Mouse (Mus musculus): ENCODE data around the gene Tapt1. TPM values are rescaled to one million over a fixed set of nuclear protein-coding genes. Genes with fewer than 3 reads are reported as not detected.
"Not testable (repeated sequence)": the region's sequence is repeated elsewhere in the genome, so short reads cannot be mapped to it uniquely, and the experiment has no call there.

The Tapt1 gene
- polyA plus RNA-seq (2015; fragmentation: Nextera tagmentation; extraction: Ambion mirVana): 18.1 and 22.5 TPM in 2 replicates

DNA sequence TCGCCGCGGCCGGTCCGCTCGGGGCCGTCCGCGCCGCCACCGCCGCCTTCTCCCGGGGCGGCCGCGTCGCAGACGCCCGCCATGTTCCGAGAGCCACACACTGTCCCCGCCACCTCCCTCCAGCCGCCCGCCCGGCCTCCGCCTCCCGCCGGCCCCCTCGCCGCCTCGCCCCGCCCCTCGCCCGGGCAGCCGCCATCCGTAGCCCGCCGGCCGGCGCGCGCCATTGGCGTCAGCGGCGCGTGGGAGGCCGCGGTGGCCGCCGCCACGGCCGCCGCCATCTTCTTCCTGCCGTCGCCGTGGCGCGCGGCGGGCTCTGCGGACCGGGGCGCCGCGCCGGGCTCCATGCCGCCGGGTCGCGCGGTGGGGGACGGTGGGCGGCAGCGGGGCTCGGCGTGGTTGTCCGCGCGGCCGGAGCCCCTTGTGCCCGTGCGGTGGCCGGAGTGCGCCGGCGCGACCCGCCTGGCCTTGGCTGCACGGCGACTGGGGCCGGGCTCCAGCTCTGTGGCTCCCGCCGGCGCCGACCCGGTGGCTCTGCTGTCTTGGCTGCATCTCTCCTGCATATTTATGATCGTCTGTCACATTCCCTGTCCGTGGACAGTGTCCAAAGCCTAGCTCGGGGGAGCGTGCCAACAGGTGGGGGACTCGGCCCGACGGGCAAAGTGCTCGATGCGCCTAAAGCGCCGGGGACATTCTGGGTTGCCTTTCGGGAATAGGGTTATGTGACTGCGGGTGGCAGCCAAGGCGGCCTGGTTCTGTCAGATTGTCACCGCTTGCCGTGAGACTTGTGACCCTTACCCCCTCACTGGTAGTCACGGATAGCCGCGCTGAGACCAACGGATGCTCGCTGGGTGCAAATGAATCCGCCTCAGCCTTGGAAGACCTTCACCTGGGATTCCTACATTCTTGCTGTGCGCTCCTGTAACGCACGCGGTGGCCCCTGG is at the start of gene Tapt1:
Gene Tapt1, minus strand, starts transcription at position 106 of the 941 bp plus-strand sequence.
- Histone ChIP-seq H3K9me3 (no peaks in the 10 kb centered on the region), H3K27ac (replicated peaks) (peak within 1 kb of the TSS; percentile 92), H3K4me2 (peak within 1 kb of the TSS; percentile 90), H3K4me1 (peaks cover 49% of the 10 kb centered on the region), H3K36me3 (no peaks in the 10 kb centered on the region), H3K27me3 (replicated peaks) (no peaks in the 10 kb centered on the region), H3K4me3 (peak within 1 kb of the TSS; percentile 96), H3K9ac (peak within 1 kb of the TSS; percentile 98)
- WGBS: under 1% methylated on average over 110 of the region's 121 CpGs
- ATAC-seq (ENCODE audit: extremely low read depth, insufficient number of reproducible peaks, low FRiP score, low TSS enrichment): peak; percentile 91

DNA sequence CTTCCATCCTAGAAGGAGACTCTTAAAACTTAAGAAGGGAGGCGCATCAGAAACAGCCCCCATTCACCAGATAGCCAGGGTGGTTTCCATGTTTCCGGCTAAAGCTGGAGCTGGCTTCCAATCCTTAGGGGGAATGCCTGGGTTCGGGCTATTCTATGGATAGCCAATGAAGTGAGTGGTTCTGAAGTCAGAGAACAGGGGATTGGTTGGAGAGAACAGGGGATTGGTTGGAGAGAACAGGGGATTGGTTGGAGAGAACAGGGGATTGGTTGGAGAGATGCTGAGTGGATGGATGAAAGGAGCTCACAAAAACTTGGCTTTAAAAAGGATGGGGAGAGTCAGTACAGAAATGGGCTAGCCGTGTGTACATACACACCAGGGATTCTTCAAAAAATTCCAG is 45.1 kb upstream of the Tapt1 start:
- H3K27ac ChIP-seq (replicated peaks): no peak overlapping the region
- 67% methylated on average over 4 of the region's 4 CpGs for WGBS
- H3K36me3 ChIP-seq: no peaks in the 10 kb centered on the region
- H3K4me3 ChIP-seq: no peak overlapping the region
- no peak for ATAC-seq (ENCODE audit: extremely low read depth, insufficient number of reproducible peaks, low FRiP score, low TSS enrichment)
- H3K27me3 ChIP-seq (replicated peaks): no peaks in the 10 kb centered on the region
- no peak overlapping the region for H3K4me2 ChIP-seq
- H3K4me1 ChIP-seq: no peaks in the 10 kb centered on the region
- H3K9me3 ChIP-seq: no peaks in the 10 kb centered on the region
- H3K9ac ChIP-seq: no peak overlapping the region

DNA sequence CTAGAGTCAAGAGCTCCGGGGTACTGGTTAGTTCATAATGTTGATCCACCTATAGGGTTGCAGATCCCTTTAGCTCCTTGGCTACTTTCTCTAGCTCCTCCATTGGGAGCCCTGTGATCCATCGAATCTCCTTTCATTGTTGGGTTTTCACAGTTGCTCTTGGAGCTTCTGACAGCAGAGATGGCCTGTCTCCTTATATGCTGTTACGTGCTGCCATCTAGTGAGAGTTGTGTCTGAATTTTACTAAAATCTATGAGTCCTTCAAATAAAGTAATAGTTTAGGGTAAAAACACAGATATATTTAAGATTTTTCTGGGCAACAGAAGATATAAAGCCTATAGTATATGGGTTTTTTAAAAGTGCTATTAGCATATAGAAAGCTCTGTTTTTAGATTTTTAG is 42.1 kb upstream of the Tapt1 start:
- not testable (repeated sequence) for H3K9me3 ChIP-seq; ATAC-seq (ENCODE audit: extremely low read depth, insufficient number of reproducible peaks, low FRiP score, low TSS enrichment); H3K4me2 ChIP-seq; H3K27ac ChIP-seq (replicated peaks); H3K36me3 ChIP-seq; H3K4me3 ChIP-seq; H3K4me1 ChIP-seq; H3K27me3 ChIP-seq (replicated peaks); H3K9ac ChIP-seq
- WGBS: 49% methylated on average over 2 of the region's 3 CpGs

DNA sequence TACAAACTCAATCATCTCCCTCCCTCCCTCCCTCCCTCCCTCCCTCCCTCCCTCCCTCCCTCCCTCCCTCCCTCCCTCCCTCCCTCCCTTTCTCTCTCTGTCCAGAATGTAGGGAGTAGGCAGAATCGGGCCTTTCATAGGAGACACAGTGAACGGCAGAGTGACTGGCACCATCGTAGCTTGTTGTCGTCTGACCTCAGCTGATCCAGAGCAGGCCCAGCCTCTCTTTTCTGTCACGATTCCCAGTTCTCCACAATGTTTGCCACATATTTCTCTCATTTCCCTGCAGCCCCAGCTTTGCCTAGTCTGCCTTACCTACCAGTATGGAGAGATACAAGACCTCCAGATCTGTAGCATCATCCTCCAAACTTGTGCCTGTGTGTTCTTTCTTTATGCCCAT is 35.3 kb upstream of the Tapt1 start:
- ATAC-seq (ENCODE audit: extremely low read depth, insufficient number of reproducible peaks, low FRiP score, low TSS enrichment): no peak
- Histone ChIP-seq H3K9me3 (no peaks in the 10 kb centered on the region), H3K27ac (replicated peaks) (no peak overlapping the region), H3K4me3 (no peak overlapping the region), H3K4me2 (no peak overlapping the region), H3K27me3 (replicated peaks) (no peaks in the 10 kb centered on the region), H3K36me3 (no peaks in the 10 kb centered on the region), H3K4me1 (no peaks in the 10 kb centered on the region), H3K9ac (no peak overlapping the region)
- WGBS: 64% methylated on average over 5 of the region's 5 CpGs

DNA sequence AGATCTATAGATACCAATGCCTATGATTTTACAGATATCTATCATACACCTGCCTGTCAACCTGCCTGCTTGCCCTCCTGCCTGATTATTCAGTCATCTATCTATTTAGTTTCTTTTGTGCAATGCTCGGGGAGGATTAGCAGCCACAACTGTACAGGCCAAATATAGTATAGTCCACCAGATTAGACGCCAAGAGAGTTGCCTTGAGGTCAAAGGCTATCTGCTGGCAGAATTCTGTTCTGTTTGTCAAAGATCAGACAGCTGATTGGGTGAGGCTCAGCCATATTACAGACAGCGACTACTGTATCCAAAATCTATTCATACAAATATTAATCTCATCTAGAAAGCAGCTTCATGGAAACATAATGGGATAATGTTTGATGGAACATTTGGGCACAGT is 34.7 kb upstream of the Tapt1 start:
- H3K27me3 ChIP-seq (replicated peaks): no peaks in the 10 kb centered on the region

DNA sequence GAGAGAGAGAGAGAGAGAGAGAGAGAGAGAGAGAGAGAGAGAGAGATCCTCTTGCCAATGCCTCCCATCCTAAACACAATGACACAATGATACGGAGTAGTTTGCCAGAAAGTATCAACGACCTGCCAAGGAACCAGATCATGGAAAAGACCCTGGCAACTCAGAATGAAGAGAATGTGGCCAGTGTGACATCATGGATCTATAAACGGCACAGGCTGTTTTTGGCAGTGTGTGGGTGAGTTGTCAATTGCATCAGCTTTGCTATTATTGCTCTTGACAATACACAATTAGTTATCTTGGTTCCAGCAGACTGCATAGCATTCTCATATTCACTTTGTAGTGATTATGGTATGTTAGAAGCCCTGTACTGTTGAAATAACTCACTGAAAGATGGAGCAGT is 33.3 kb upstream of the Tapt1 start:
- Histone ChIP-seq H3K9me3 (no peaks in the 10 kb centered on the region), H3K4me1 (no peaks in the 10 kb centered on the region), H3K27ac (replicated peaks) (no peak overlapping the region), H3K36me3 (no peaks in the 10 kb centered on the region), H3K27me3 (replicated peaks) (no peaks in the 10 kb centered on the region), H3K4me2 (no peak overlapping the region), H3K4me3 (no peak overlapping the region), H3K9ac (no peak overlapping the region)
- WGBS: 47% methylated on average over 3 of the region's 3 CpGs
- no peak for ATAC-seq (ENCODE audit: extremely low read depth, insufficient number of reproducible peaks, low FRiP score, low TSS enrichment)

More for the DNA sequence above, 34.7 kb upstream of the Tapt1 start:
- Histone ChIP-seq H3K4me1 (no peaks in the 10 kb centered on the region), H3K9me3 (no peaks in the 10 kb centered on the region), H3K27ac (replicated peaks) (no peak overlapping the region), H3K4me2 (no peak overlapping the region), H3K4me3 (no peak overlapping the region), H3K36me3 (no peaks in the 10 kb centered on the region), H3K9ac (no peak overlapping the region)
- WGBS: 44% methylated on average over 3 of the region's 3 CpGs
- no peak for ATAC-seq (ENCODE audit: extremely low read depth, insufficient number of reproducible peaks, low FRiP score, low TSS enrichment)

DNA sequence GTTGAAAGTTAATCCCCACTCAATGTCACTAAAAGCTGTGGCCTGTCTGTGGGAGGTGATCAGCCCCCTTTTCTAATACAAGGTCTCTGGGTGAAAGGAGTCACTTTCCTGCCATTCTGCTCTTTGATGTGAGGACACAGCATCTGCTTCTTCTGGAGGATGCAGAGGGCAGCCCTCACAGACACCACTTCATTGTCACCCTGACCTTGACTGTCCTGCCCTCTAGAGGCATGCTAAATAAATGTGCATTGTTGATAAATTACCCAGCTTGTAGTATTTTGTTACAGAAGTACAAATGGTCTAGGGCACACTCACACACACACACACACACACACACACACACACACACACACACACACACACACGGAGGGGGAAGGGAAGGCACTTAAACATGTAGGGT is 31.7 kb upstream of the Tapt1 start:
- Histone ChIP-seq H3K9ac (no peak overlapping the region), H3K36me3 (no peaks in the 10 kb centered on the region), H3K4me3 (no peak overlapping the region), H3K4me2 (no peak overlapping the region), H3K27me3 (replicated peaks) (no peaks in the 10 kb centered on the region), H3K9me3 (no peaks in the 10 kb centered on the region), H3K27ac (replicated peaks) (no peak overlapping the region), H3K4me1 (no peaks in the 10 kb centered on the region)
- 43% methylated on average over 1 of the region's 1 CpGs for WGBS
- ATAC-seq (ENCODE audit: extremely low read depth, insufficient number of reproducible peaks, low FRiP score, low TSS enrichment): no peak

DNA sequence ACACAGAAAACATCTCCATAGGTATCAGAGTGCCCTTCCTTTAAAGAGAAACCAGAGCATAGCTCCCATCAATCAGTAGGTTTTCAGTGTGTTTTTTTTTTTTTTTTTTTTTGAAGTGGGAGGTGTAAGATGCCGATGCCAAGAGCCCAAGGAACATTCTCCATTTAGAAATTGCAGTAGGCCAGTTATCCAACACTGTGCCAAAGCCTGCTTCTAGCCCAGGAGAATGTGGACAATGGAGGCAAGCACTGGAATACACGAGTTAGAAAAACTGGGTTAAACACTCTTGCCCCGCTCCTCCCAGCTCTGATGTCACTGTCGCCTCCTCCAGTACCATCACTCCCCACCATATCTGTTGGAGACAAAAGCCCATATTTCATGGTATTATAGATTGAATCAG is 31.0 kb upstream of the Tapt1 start:
- H3K27me3 ChIP-seq (replicated peaks): no peaks in the 10 kb centered on the region
- 74% methylated on average over 4 of the region's 4 CpGs for WGBS
- no peak overlapping the region for H3K9ac ChIP-seq
- H3K4me1 ChIP-seq: no peaks in the 10 kb centered on the region
- no peaks in the 10 kb centered on the region for H3K9me3 ChIP-seq
- H3K4me3 ChIP-seq: no peak overlapping the region
- no peaks in the 10 kb centered on the region for H3K36me3 ChIP-seq
- no peak overlapping the region for H3K4me2 ChIP-seq
- ATAC-seq (ENCODE audit: extremely low read depth, insufficient number of reproducible peaks, low FRiP score, low TSS enrichment): no peak
- H3K27ac ChIP-seq (replicated peaks): no peak overlapping the region

DNA sequence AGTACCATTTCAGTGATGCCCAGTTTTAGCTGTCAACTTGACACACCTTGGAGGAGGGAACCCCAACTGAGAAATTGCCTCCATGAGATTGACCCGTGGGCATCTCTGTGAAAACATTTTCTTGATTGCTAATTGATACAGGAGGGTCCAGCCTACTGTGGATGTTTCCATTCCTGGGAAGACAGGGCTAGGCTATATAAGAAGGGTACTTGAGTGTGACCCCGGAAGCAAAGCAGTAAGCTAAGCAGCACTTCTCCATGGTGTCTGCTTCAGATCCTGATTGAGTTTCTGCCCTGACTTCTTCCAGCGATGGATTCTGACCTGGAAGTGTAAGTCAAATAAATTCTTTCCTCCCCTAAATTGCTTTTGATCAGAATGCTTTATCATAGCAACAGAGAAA is 30.1 kb upstream of the Tapt1 start:
- Histone ChIP-seq H3K9me3 (no peaks in the 10 kb centered on the region), H3K4me2 (no peak overlapping the region), H3K36me3 (no peaks in the 10 kb centered on the region), H3K27ac (replicated peaks) (no peak overlapping the region), H3K4me1 (no peaks in the 10 kb centered on the region), H3K9ac (no peak overlapping the region), H3K4me3 (no peak overlapping the region), H3K27me3 (replicated peaks) (no peaks in the 10 kb centered on the region)
- 79% methylated on average over 3 of the region's 3 CpGs for WGBS
- ATAC-seq (ENCODE audit: extremely low read depth, insufficient number of reproducible peaks, low FRiP score, low TSS enrichment): no peak

DNA sequence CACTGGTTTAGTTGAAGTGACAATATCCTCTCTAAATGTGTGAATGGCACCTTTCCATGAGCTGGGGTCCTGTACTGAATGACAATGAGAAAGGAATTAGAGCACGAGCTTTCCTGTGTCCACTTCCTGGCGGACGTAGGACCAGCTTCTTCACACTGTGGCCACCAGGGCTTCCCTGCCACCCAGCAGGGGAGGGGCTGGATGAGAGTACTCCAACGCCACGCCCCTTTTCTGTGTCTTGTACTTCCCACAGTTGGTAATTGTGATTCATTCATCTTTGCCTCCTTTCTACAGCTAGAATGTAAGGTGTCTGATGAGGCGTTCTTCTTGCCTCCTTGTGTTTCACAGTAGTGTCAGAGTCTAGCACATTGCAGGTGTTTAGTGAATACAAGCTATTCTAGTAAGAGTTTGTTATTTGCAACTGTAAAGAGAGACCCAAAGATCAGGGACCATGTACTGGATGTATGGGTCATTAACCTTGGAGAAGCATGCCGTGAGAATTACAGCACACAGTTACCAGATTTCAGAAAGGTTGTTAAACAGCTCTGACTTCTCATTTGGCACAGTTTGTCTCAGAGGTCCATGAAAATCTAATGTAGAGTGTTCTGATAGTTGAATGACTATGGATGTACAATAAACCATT is 29.5 kb upstream of the Tapt1 start:
- Histone ChIP-seq H3K9ac (no peak overlapping the region), H3K4me1 (no peaks in the 10 kb centered on the region), H3K36me3 (no peaks in the 10 kb centered on the region), H3K4me3 (no peak overlapping the region), H3K27me3 (replicated peaks) (no peaks in the 10 kb centered on the region), H3K4me2 (no peak overlapping the region), H3K9me3 (no peaks in the 10 kb centered on the region), H3K27ac (replicated peaks) (no peak overlapping the region)
- ATAC-seq (ENCODE audit: extremely low read depth, insufficient number of reproducible peaks, low FRiP score, low TSS enrichment): no peak
- 72% methylated on average over 7 of the region's 7 CpGs for WGBS

DNA sequence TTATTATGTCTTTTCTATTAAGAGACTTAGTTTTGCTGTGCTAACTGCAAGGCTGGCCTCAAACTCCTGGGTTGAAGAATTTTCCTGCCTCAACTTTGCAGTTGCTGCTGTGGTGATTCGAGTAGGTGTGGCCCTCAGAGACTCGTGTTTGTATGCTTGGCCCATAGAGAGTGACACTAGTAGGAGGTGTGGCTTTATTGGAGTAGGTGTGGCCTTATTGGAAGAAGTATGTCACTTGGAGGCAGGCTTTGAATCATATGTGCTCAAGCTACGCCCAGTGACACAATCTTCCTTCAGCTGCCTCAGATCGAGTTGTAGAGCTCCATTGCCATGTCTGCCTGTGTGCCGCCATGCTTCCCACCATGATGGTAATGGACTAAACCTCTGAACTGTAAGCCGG is 27.0 kb upstream of the Tapt1 start:
- no peaks in the 10 kb centered on the region for H3K27me3 ChIP-seq (replicated peaks)
- 71% methylated on average over 6 of the region's 6 CpGs for WGBS
- no peak for ATAC-seq (ENCODE audit: extremely low read depth, insufficient number of reproducible peaks, low FRiP score, low TSS enrichment)

More for the DNA sequence above, 27.0 kb upstream of the Tapt1 start:
- Histone ChIP-seq H3K36me3 (no peaks in the 10 kb centered on the region), H3K4me2 (no peak overlapping the region), H3K9ac (no peak overlapping the region), H3K27ac (replicated peaks) (no peak overlapping the region), H3K4me1 (no peaks in the 10 kb centered on the region), H3K9me3 (no peaks in the 10 kb centered on the region), H3K4me3 (no peak overlapping the region)

All from heart, embryonic 13.5 days (tissue).